Mouse (Mus musculus) small intestine, adult 2 months (tissue): ENCODE measurements around the gene Pccb. TPM values are rescaled to one million over a fixed set of nuclear protein-coding genes. Genes with fewer than 3 reads are reported as not detected.
A peak's percentile ranks its signal among the peaks of the same experiment; 100 is the strongest.

Experiments
- H3K27ac ChIP-seq: fragments of 200-500 bp; 2 replicates; pipeline ENCODE4 v1.5.1; 2012; ENCODE audit warnings: low read depth, low read length, control low read depth, inconsistent platforms; ENCODE audit not compliant: insufficient read depth
- H3K27me3 ChIP-seq: fragments of 200-500 bp; 2 replicates; pipeline ENCODE4 v1.6.1; 2012; ENCODE audit warnings: mild to moderate bottlenecking, moderate library complexity, low read length, inconsistent platforms; ENCODE audit not compliant: control insufficient read depth, insufficient read depth
- H3K36me3 ChIP-seq: fragments of 200-500 bp; 2 replicates; pipeline ENCODE4 v1.6.1; 2012; ENCODE audit warnings: mild to moderate bottlenecking, low read length, control low read depth, inconsistent platforms; ENCODE audit not compliant: control insufficient read depth, insufficient read depth
- H3K4me1 ChIP-seq: fragments of 200-500 bp; 2 replicates; pipeline ENCODE4 v1.6.1; 2012; ENCODE audit warnings: low read length, inconsistent platforms, mixed read lengths; ENCODE audit not compliant: control insufficient read depth, insufficient read depth, insufficient read length
- H3K4me3 ChIP-seq: fragments of 200-500 bp; 2 replicates; pipeline ENCODE4 v1.5.1; 2012; ENCODE audit warnings: low read depth, mild to moderate bottlenecking, control low read depth, inconsistent platforms, low read length, moderate library complexity
- CTCF ChIP-seq: fragments of 200-500 bp; IDR thresholded peaks from 2 replicates; pipeline ENCODE4 v1.5.1; 2012; ENCODE audit warnings: low read depth, mild to moderate bottlenecking, control low read depth, inconsistent platforms, low read length, moderate library complexity, mixed read lengths; ENCODE audit not compliant: insufficient replicate concordance, insufficient read length; ENCODE audit errors: extremely low read depth
- POLR2A ChIP-seq: fragments of 200-500 bp; IDR thresholded peaks from 2 replicates; pipeline ENCODE4 v1.6.1; 2012; ENCODE audit warnings: low read depth, mild to moderate bottlenecking, control low read depth, inconsistent platforms, low read length, moderate library complexity
- WGBS: fragments of 180-500 bp; shearing (Covaris S2); methylation state at CpG from one replicate; pipeline ENCODE4 v1.1.7; 2018; 5-methylcytosine and 5-hydroxymethylcytosine counted together
- polyA plus RNA-seq: library from polyadenylated mRNA; depleted of rRNA; stranded (reverse); fragments of >200 nt; gene quantifications from 2 replicates; pipeline ENCODE4 v1.2.3, GENCODE M21; 2012

The Pccb gene
- polyA plus RNA-seq, 1 experiment: 60.1 TPM

- H3K4me3 ChIP-seq: no peak overlapping the region
- no peaks in the 10 kb centered on the region for H3K27me3 ChIP-seq
- H3K4me1 ChIP-seq: peaks cover 27% of the 10 kb centered on the region
- H3K27ac ChIP-seq: no peak overlapping the region
- 92% methylated on average over 5 of the region's 5 CpGs for WGBS
- peaks cover 7% of the 10 kb centered on the region; the same call in 1 of the 2 replicates for H3K36me3 ChIP-seq
- TF ChIP-seq POLR2A (no peak), CTCF (no peak)
These were observed 47.7 kb downstream of the Pccb start for GRCm38 (mm10) chr9:100987006-100987405.

- H3K4me3 ChIP-seq: no peak overlapping the region
- TF ChIP-seq CTCF: no peak
- peaks cover 20% of the 10 kb centered on the region for H3K4me1 ChIP-seq
- H3K27ac ChIP-seq: peak overlapping the region; percentile 40
- no peaks in the 10 kb centered on the region for H3K27me3 ChIP-seq
- 78% methylated on average over 25 of the region's 25 CpGs for WGBS
- peaks cover 7% of the 10 kb centered on the region; the same call in 1 of the 2 replicates for H3K36me3 ChIP-seq
These were observed 50.1 kb downstream of the Pccb start for GRCm38 (mm10) chr9:100984381-100985310.

GRCm38 (mm10) chr9:100982786-100983185 is 51.9 kb downstream of the Pccb start:
- no peak overlapping the region for H3K4me3 ChIP-seq
- WGBS: 86% methylated on average over 7 of the region's 7 CpGs
- no peaks in the 10 kb centered on the region for H3K27me3 ChIP-seq
- H3K27ac ChIP-seq: no peak overlapping the region
- peaks cover 7% of the 10 kb centered on the region for H3K36me3 ChIP-seq
- TF ChIP-seq CTCF: no peak
- no peak for TF ChIP-seq POLR2A
- peaks cover 19% of the 10 kb centered on the region for H3K4me1 ChIP-seq

GRCm38 (mm10) chr9:100979260-100979659 is 55.4 kb downstream of the Pccb start:
- Histone ChIP-seq H3K27me3 (no peaks in the 10 kb centered on the region), H3K4me3 (no peak overlapping the region), H3K36me3 (peaks cover 7% of the 10 kb centered on the region), H3K4me1 (peaks cover 1% of the 10 kb centered on the region; the same call in 1 of the 2 replicates), H3K27ac (no peak overlapping the region)
- TF ChIP-seq POLR2A (no peak), CTCF (no peak)
- WGBS: 67% methylated on average over 5 of the region's 5 CpGs

GRCm38 (mm10) chr9:100978666-100979065 is 56.0 kb downstream of the Pccb start:
- TF ChIP-seq POLR2A (no peak), CTCF (no peak)
- Histone ChIP-seq H3K4me1 (no peaks in the 10 kb centered on the region), H3K27me3 (no peaks in the 10 kb centered on the region), H3K27ac (no peak overlapping the region), H3K36me3 (peaks cover 5% of the 10 kb centered on the region), H3K4me3 (no peak overlapping the region)
- 95% methylated on average over 5 of the region's 5 CpGs for WGBS

- no peaks in the 10 kb centered on the region for H3K27me3 ChIP-seq
- no peak overlapping the region for H3K4me3 ChIP-seq
- no peak overlapping the region for H3K27ac ChIP-seq
- no peaks in the 10 kb centered on the region for H3K36me3 ChIP-seq
- 95% methylated on average over 2 of the region's 2 CpGs for WGBS
- no peak for TF ChIP-seq CTCF
- TF ChIP-seq POLR2A: no peak
- peaks cover 5% of the 10 kb centered on the region; the same call in 1 of the 2 replicates for H3K4me1 ChIP-seq
These were observed 65.2 kb downstream of the Pccb start for GRCm38 (mm10) chr9:100969461-100969860.

GRCm38 (mm10) chr9:100964106-100964505 is 70.6 kb downstream of the Pccb start:
- H3K4me3 ChIP-seq: no peak overlapping the region
- peaks cover 5% of the 10 kb centered on the region; the same call in 1 of the 2 replicates for H3K4me1 ChIP-seq
- 82% methylated on average over 4 of the region's 4 CpGs for WGBS
- 0 out of 2 replicates have a peak, but pooled peaks cover 2% of the 10 kb centered on the region for H3K36me3 ChIP-seq
- TF ChIP-seq POLR2A: no peak
- TF ChIP-seq CTCF: no peak
- no peaks in the 10 kb centered on the region for H3K27me3 ChIP-seq
- no peak overlapping the region for H3K27ac ChIP-seq
